Comparison of ENCODE assay signal across 8 mouse cellular contexts in the genomic region with DNA sequence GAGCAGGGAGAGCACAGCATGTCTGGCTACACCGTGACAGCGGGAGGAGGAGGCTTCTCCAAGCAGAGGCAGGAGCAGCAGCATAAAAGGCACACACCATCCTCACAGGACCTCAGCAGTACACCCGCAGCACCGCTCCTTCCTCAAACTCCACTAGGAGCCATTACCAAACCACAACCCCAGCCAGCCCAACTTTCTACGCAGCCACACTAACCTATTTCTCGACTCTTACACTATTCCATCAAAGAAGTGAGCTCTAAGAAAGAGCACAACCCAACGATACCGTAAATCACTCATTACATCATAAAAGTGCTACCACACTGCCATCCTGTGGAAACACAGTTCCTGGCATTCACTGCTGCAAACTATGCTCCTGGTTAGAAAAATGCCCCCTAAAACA. TPM values are rescaled to one million over a fixed set of nuclear protein-coding genes. Genes with fewer than 3 reads are reported as not detected.
DNase-seq lines count a peak whose midpoint lies in the region; ATAC-seq and TF ChIP-seq lines count a peak whose summit lies in the region.

No protein-coding gene starts in this region.

- H3K4me2 ChIP-seq in forebrain, embryonic 16.5 days (ENCODE audit: low read length) = no peak overlapping the region
- no peak overlapping the region for H3K4me2 ChIP-seq in forebrain, embryonic 15.5 days (replicated peaks)
- no peak overlapping the region for H3K4me2 ChIP-seq in liver, embryonic 14.5 days (ENCODE audit: low read depth)
- no peak overlapping the region for H3K4me2 ChIP-seq in liver, embryonic 11.5 days
- H3K4me2 ChIP-seq in midbrain, embryonic 13.5 days (replicated peaks) = no peak overlapping the region

- ATAC-seq in forebrain, embryonic 16.5 days = peak; percentile 66; the same call in 1 of the 2 replicates
- no peak for ATAC-seq in forebrain, embryonic 15.5 days (replicated peaks)
- ATAC-seq in liver, embryonic 14.5 days (ENCODE audit: insufficient read depth) = no peak
- no peak for ATAC-seq in liver, embryonic 11.5 days (replicated peaks; ENCODE audit: low FRiP score)
- no peak for ATAC-seq in midbrain, embryonic 13.5 days

- WGBS in forebrain, embryonic 16.5 days = 82% methylated on average over 8 of the region's 8 CpGs
- WGBS in forebrain, embryonic 15.5 days = 79% methylated on average over 8 of the region's 8 CpGs
- 72% methylated on average over 8 of the region's 8 CpGs for WGBS in liver, embryonic 14.5 days (ENCODE audit: insufficient replicate concordance)
- 77% methylated on average over 8 of the region's 8 CpGs for WGBS in liver, embryonic 11.5 days
- 88% methylated on average over 8 of the region's 8 CpGs for WGBS in midbrain, embryonic 13.5 days

- DNase-seq in liver, embryonic 14.5 days (ENCODE audit: low read depth in 3 of 3, low spot score in 3 of 3) = no peak
- DNase-seq in liver, embryonic 11.5 days (ENCODE audit: low spot score) = no peak
- peak; percentile 34 for DNase-seq in embryo, embryonic 10.5 days (ENCODE audit: low spot score)
- DNase-seq in lung, postnatal 36 days = peak; percentile 47
- no peak for DNase-seq in urinary bladder, postnatal 36 days (ENCODE audit: low spot score in 2 of 2)

- TF ChIP-seq EP300 in liver, embryonic 14.5 days (IDR thresholded peaks at IDR 0.05; ENCODE audit: low read depth) = no peak

- H3K27me3 ChIP-seq in forebrain, embryonic 16.5 days (replicated peaks; ENCODE audit: control insufficient read depth, insufficient read depth, low read length) = no peaks in the 10 kb centered on the region
- no peaks in the 10 kb centered on the region for H3K27me3 ChIP-seq in forebrain, embryonic 15.5 days
- no peaks in the 10 kb centered on the region for H3K27me3 ChIP-seq in liver, embryonic 14.5 days (ENCODE audit: control insufficient read depth, insufficient read depth, low read length)
- H3K27me3 ChIP-seq in liver, embryonic 11.5 days (replicated peaks; ENCODE audit: control insufficient read depth, insufficient read depth, low read length) = no peaks in the 10 kb centered on the region
- no peaks in the 10 kb centered on the region for H3K27me3 ChIP-seq in midbrain, embryonic 13.5 days

- no peak overlapping the region for H3K9ac ChIP-seq in forebrain, embryonic 16.5 days (replicated peaks; ENCODE audit: low read depth, low read length)
- H3K9ac ChIP-seq in forebrain, embryonic 15.5 days (replicated peaks) = no peak overlapping the region
- H3K9ac ChIP-seq in liver, embryonic 14.5 days (replicated peaks) = no peak overlapping the region
- no peak overlapping the region for H3K9ac ChIP-seq in liver, embryonic 11.5 days (ENCODE audit: low read depth, low read length)
- no peak overlapping the region for H3K9ac ChIP-seq in midbrain, embryonic 13.5 days (replicated peaks)

- peaks cover 3% of the 10 kb centered on the region; the same call in 1 of the 2 replicates for H3K36me3 ChIP-seq in forebrain, embryonic 16.5 days (ENCODE audit: control insufficient read depth, insufficient read depth)
- H3K36me3 ChIP-seq in forebrain, embryonic 15.5 days = peaks cover 8% of the 10 kb centered on the region; the same call in 1 of the 2 replicates
- peaks cover 21% of the 10 kb centered on the region for H3K36me3 ChIP-seq in liver, embryonic 14.5 days (replicated peaks; ENCODE audit: control insufficient read depth, insufficient read depth, low read depth)
- peaks cover 17% of the 10 kb centered on the region for H3K36me3 ChIP-seq in liver, embryonic 11.5 days (ENCODE audit: control insufficient read depth, insufficient read depth, low read length)
- H3K36me3 ChIP-seq in midbrain, embryonic 13.5 days = peaks cover 33% of the 10 kb centered on the region

- H3K9me3 ChIP-seq in forebrain, embryonic 16.5 days (ENCODE audit: control insufficient read depth, low read length) = no peaks in the 10 kb centered on the region
- H3K9me3 ChIP-seq in forebrain, embryonic 15.5 days = no peaks in the 10 kb centered on the region
- no peaks in the 10 kb centered on the region for H3K9me3 ChIP-seq in liver, embryonic 14.5 days (ENCODE audit: control insufficient read depth, low read length)
- no peaks in the 10 kb centered on the region for H3K9me3 ChIP-seq in liver, embryonic 11.5 days (ENCODE audit: control insufficient read depth, low read length)
- no peaks in the 10 kb centered on the region for H3K9me3 ChIP-seq in midbrain, embryonic 13.5 days

- no peak overlapping the region for H3K4me3 ChIP-seq in forebrain, embryonic 16.5 days (replicated peaks; ENCODE audit: low read length)
- H3K4me3 ChIP-seq in forebrain, embryonic 15.5 days = no peak overlapping the region
- H3K4me3 ChIP-seq in liver, embryonic 14.5 days (ENCODE audit: insufficient read depth in 1 of 2, low read depth in 2 of 2, low read length in 2 of 2) = no peak overlapping the region
- no peak overlapping the region for H3K4me3 ChIP-seq in liver, embryonic 11.5 days (ENCODE audit: low read depth, low read length)
- no peak overlapping the region for H3K4me3 ChIP-seq in midbrain, embryonic 13.5 days (replicated peaks)

- no peaks in the 10 kb centered on the region; the same call in 1 of the 2 replicates for H3K4me1 ChIP-seq in forebrain, embryonic 16.5 days (replicated peaks; ENCODE audit: control insufficient read depth, insufficient read depth, low read length)
- no peaks in the 10 kb centered on the region for H3K4me1 ChIP-seq in forebrain, embryonic 15.5 days
- H3K4me1 ChIP-seq in liver, embryonic 14.5 days (replicated peaks; ENCODE audit: control insufficient read depth in 2 of 2, insufficient read depth in 2 of 2, low read length in 1 of 2) = peaks cover 3 to 8% of the 10 kb centered on the region in 2 experiments; a peak in 3 of 4 replicates
- H3K4me1 ChIP-seq in liver, embryonic 11.5 days (replicated peaks; ENCODE audit: control insufficient read depth, insufficient read depth, low read length) = peaks cover 8% of the 10 kb centered on the region
- no peaks in the 10 kb centered on the region for H3K4me1 ChIP-seq in midbrain, embryonic 13.5 days (replicated peaks)

- no peak overlapping the region for H3K27ac ChIP-seq in forebrain, embryonic 16.5 days (ENCODE audit: low read length)
- H3K27ac ChIP-seq in forebrain, embryonic 15.5 days (replicated peaks) = no peak overlapping the region
- no peak overlapping the region for H3K27ac ChIP-seq in liver, embryonic 14.5 days
- H3K27ac ChIP-seq in liver, embryonic 11.5 days (ENCODE audit: low read depth, low read length) = no peak overlapping the region
- H3K27ac ChIP-seq in midbrain, embryonic 13.5 days = no peak overlapping the region

- TF ChIP-seq CTCF in liver, embryonic 14.5 days (IDR thresholded peaks at IDR 0.05; ENCODE audit: low read depth) = peak; percentile 34; the same call in 1 of the 2 replicates

RNA-seq across cellular contexts. Expression of a gene that starts 48.8 kb away (rescaled TPM):
- 74.6 and 85.8 TPM in 2 replicates for polyA plus RNA-seq in forebrain, embryonic 16.5 days (2015; fragmentation: Nextera tagmentation; extraction: Ambion mirVana)
- polyA plus RNA-seq in forebrain, embryonic 15.5 days (2015; fragmentation: Nextera tagmentation; extraction: Ambion mirVana) = 77.5 and 80.5 TPM in 2 replicates
- polyA plus RNA-seq in liver, embryonic 14.5 days (2012; rRNA removed) = 18.4 and 24.6 TPM in 2 replicates
- 64.4 and 72.6 TPM in 2 replicates for polyA plus RNA-seq in liver, embryonic 14.5 days (2014; fragmentation: Nextera tagmentation; extraction: Ambion mirVana)
- polyA plus RNA-seq in liver, embryonic 11.5 days (2014; fragmentation: Nextera tagmentation; extraction: Ambion mirVana) = 113 and 130 TPM in 2 replicates
- 68.3 and 74.2 TPM in 2 replicates for polyA plus RNA-seq in midbrain, embryonic 13.5 days (2015; fragmentation: Nextera tagmentation; extraction: Ambion mirVana)

Comparison
In these comparisons a context has a peak if more than half of its experiments do, and no peak if none do; other contexts are left out.
1. DNase-seq: peak in embryo, embryonic 10.5 days (single experiment) and lung, postnatal 36 days (single experiment); none in liver, embryonic 14.5 days (0 of 3), liver, embryonic 11.5 days (single experiment) and urinary bladder, postnatal 36 days (0 of 2).